Mouse (Mus musculus): ENCODE measurements around the gene B3gnt9. TPM values are rescaled to one million over a fixed set of nuclear protein-coding genes. Genes with fewer than 3 reads are reported as not detected.

B3gnt9 gene
- total and polyA plus RNA-seq, 2 experiments from 2014 or later, result 6.8 to 11.4 TPM

- no peak for ATAC-seq
- 11% methylated on average over 10 of the region's 11 CpGs for WGBS
- TF ChIP-seq CTCF (IDR thresholded peaks at IDR 0.05; ENCODE audit: low read depth), result peak; percentile 14; the same call in 1 of the 2 replicates
- H3K27ac ChIP-seq (ENCODE audit: low read depth, low read length), result no peak overlapping the region
- H3K9ac ChIP-seq, result no peak overlapping the region
- no peak for DNase-seq
- H3K9me3 ChIP-seq (ENCODE audit: low read length), result no peaks in the 10 kb centered on the region
- 0 out of 2 replicates have a peak, but pooled peaks cover 4% of the 10 kb centered on the region for H3K4me1 ChIP-seq (ENCODE audit: insufficient read depth)
- H3K27me3 ChIP-seq (ENCODE audit: insufficient read depth, low read length), result peaks cover 54% of the 10 kb centered on the region
- peak overlapping the region; percentile 62 for H3K4me2 ChIP-seq (ENCODE audit: low read depth)
- peaks cover 7% of the 10 kb centered on the region; the same call in 1 of the 2 replicates for H3K36me3 ChIP-seq (ENCODE audit: insufficient read depth)
- H3K4me3 ChIP-seq (ENCODE audit: low read depth, low read length), result peak overlapping the region; percentile 38
These were observed 20.4 kb upstream of the B3gnt9 start for GRCm38 (mm10) chr8:105275387-105275786.

GRCm38 (mm10) chr8:105270916-105271186 lies 15.9 kb upstream of the B3gnt9 start:
- Histone ChIP-seq H3K27ac (ENCODE audit: low read depth, low read length) (no peak overlapping the region), H3K9ac (no peak overlapping the region), H3K36me3 (ENCODE audit: insufficient read depth) (no peaks in the 10 kb centered on the region), H3K4me1 (ENCODE audit: insufficient read depth) (peaks cover 7% of the 10 kb centered on the region; the same call in 1 of the 2 replicates), H3K4me3 (ENCODE audit: low read depth, low read length) (peak overlapping the region; percentile 17), H3K27me3 (ENCODE audit: insufficient read depth, low read length) (peaks cover 78% of the 10 kb centered on the region), H3K4me2 (ENCODE audit: low read depth) (peak overlapping the region; percentile 32; the same call in 1 of the 2 replicates), H3K9me3 (ENCODE audit: low read length) (no peaks in the 10 kb centered on the region)
- DNase-seq (no peak), ATAC-seq (no peak)
- 0 out of 2 replicates have a peak, but pooled peaks have one; percentile 9 for TF ChIP-seq CTCF (IDR thresholded peaks at IDR 0.05; ENCODE audit: low read depth)
- WGBS, result 9% methylated on average over 11 of the region's 11 CpGs

GRCm38 (mm10) chr8:105270101-105270915 lies 15.4 kb upstream of the B3gnt9 start:
- no peak for TF ChIP-seq CTCF (IDR thresholded peaks at IDR 0.05; ENCODE audit: low read depth)
- Histone ChIP-seq H3K9me3 (ENCODE audit: low read length) (no peaks in the 10 kb centered on the region), H3K36me3 (ENCODE audit: insufficient read depth) (no peaks in the 10 kb centered on the region), H3K9ac (no peak overlapping the region), H3K4me1 (ENCODE audit: insufficient read depth) (peaks cover 4% of the 10 kb centered on the region; the same call in 1 of the 2 replicates), H3K4me2 (ENCODE audit: low read depth) (peak overlapping the region; percentile 85), H3K4me3 (ENCODE audit: low read depth, low read length) (peak overlapping the region; percentile 51), H3K27ac (ENCODE audit: low read depth, low read length) (no peak overlapping the region), H3K27me3 (ENCODE audit: insufficient read depth, low read length) (peaks cover 80% of the 10 kb centered on the region)
- DNase-seq (no peak), ATAC-seq (no peak)
- WGBS, result 5% methylated on average over 39 of the region's 39 CpGs

GRCm38 (mm10) chr8:105269461-105269947 lies 14.6 kb upstream of the B3gnt9 start, which contains the start of gene Hsf4:
TSS of gene Hsf4 (plus strand) at chr8:105269801.
- DNase-seq, result no peak
- Histone ChIP-seq H3K4me1 (ENCODE audit: insufficient read depth) (peaks cover 4% of the 10 kb centered on the region; the same call in 1 of the 2 replicates), H3K4me3 (ENCODE audit: low read depth, low read length) (peak within 1 kb of the TSS; percentile 51), H3K9ac (peak within 1 kb of the TSS; percentile 48), H3K9me3 (ENCODE audit: low read length) (no peaks in the 10 kb centered on the region), H3K36me3 (ENCODE audit: insufficient read depth) (no peaks in the 10 kb centered on the region), H3K27ac (ENCODE audit: low read depth, low read length) (no peak within 1 kb of the TSS), H3K27me3 (ENCODE audit: insufficient read depth, low read length) (peaks cover 74% of the 10 kb centered on the region), H3K4me2 (ENCODE audit: low read depth) (peak within 1 kb of the TSS; percentile 85)
- ATAC-seq, result no peak
- WGBS, result 2% methylated on average over 42 of the region's 42 CpGs
- TF ChIP-seq CTCF (IDR thresholded peaks at IDR 0.05; ENCODE audit: low read depth), result no peak

GRCm38 (mm10) chr8:105269075-105269458 lies 14.1 kb upstream of the B3gnt9 start:
- Histone ChIP-seq H3K4me1 (ENCODE audit: insufficient read depth) (peaks cover 4% of the 10 kb centered on the region; the same call in 1 of the 2 replicates), H3K27ac (ENCODE audit: low read depth, low read length) (no peak overlapping the region), H3K4me3 (ENCODE audit: low read depth, low read length) (peak overlapping the region; percentile 51), H3K4me2 (ENCODE audit: low read depth) (peak overlapping the region; percentile 85), H3K27me3 (ENCODE audit: insufficient read depth, low read length) (peaks cover 71% of the 10 kb centered on the region), H3K9ac (peak overlapping the region; percentile 48), H3K36me3 (ENCODE audit: insufficient read depth) (no peaks in the 10 kb centered on the region), H3K9me3 (ENCODE audit: low read length) (no peaks in the 10 kb centered on the region)
- no peak for TF ChIP-seq CTCF (IDR thresholded peaks at IDR 0.05; ENCODE audit: low read depth)
- 1% methylated on average over 10 of the region's 10 CpGs for WGBS
- DNase-seq (no peak), ATAC-seq (no peak)

GRCm38 (mm10) chr8:105268342-105269074 lies 13.6 kb upstream of the B3gnt9 start:
- TF ChIP-seq CTCF (IDR thresholded peaks at IDR 0.05; ENCODE audit: low read depth), result no peak
- H3K9me3 ChIP-seq (ENCODE audit: low read length), result no peaks in the 10 kb centered on the region
- peaks cover 4% of the 10 kb centered on the region; the same call in 1 of the 2 replicates for H3K4me1 ChIP-seq (ENCODE audit: insufficient read depth)
- peak overlapping the region; percentile 51 for H3K4me3 ChIP-seq (ENCODE audit: low read depth, low read length)
- peak overlapping the region; percentile 48 for H3K9ac ChIP-seq
- DNase-seq (peak; percentile 97), ATAC-seq (peak; percentile 95)
- WGBS, result under 1% methylated on average over 65 of the region's 65 CpGs
- no peak overlapping the region for H3K27ac ChIP-seq (ENCODE audit: low read depth, low read length)
- peaks cover 73% of the 10 kb centered on the region for H3K27me3 ChIP-seq (ENCODE audit: insufficient read depth, low read length)
- peak overlapping the region; percentile 85 for H3K4me2 ChIP-seq (ENCODE audit: low read depth)
- H3K36me3 ChIP-seq (ENCODE audit: insufficient read depth), result no peaks in the 10 kb centered on the region

Measured in forebrain, postnatal 0 days (tissue).